Mouse (Mus musculus): ENCODE measurements around the gene Vamp9.
A peak's percentile ranks its signal among the peaks of the same experiment; 100 is the strongest.

Vamp9 gene

DNA sequence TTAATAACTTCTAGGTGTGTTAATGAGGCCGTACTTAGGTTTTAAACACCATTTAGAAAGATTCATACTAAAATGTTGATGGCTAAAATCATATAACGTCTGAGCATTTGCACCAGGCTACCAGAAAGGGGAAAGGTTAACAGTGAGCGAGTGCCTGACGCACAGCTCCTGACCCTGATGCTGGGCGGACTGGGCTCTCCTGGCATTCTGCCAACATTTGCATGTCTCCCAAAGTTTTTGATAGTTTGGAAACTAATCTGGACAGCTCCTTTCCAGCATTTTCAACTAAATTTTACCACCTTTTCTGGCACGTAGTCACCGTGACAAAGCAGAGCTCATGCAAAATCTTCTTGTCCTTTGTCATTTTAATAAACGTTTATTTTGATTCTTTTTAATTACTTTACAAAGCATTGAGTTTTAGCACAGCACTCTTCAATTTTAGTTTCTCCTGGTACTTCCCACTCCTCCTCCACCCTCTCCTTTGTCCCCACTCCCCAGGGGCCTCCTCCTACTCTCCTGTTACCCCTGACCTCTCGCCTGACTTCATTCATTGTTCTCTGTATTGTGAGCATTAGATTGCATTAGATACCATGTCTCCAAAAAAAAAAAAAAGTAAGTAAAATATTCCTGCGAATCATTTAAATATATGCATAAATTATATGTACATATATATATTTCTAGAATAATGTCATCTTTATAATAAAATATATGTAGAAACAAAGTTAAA, 35.9 kb downstream of the Vamp9 start:
- DNase-seq, result peak; percentile 20 to 29

DNA sequence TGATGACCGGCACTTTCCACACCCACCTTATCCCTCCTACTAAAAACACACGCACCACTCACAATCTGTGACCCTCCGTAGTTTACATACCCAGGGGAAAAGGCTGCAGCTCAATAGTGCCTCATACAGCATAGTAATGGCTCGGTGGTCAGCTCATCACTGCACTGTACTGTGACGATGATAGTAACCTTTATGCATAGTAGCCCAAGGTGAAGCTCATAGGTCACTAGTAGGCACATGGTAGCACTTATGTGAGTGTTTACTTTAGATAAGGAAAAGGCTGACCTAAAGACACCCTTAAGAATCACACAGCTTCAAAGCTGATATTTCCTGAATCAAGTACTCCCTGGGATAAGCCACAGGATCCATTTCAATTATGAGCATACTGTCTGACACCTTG, 46.5 kb downstream of the Vamp9 start:
- no peak for DNase-seq

DNA sequence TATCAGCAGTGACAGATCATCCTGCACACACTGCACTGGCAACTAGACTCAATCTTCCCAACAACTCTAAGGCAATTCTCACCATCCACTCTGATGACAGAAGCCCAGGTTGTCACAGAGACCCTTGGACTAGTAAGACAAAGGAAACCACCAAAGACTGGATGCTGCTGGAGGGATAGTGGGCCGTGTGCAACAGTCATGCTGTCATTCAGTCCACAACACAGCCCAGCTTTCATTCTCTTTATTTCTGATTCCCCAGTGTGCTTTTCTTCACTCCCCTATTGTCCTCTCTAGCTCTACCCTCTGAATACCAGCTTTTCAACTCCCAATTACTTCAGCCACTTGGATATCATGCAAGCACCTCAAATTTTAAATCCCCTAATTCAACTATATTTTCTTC, 47.8 kb downstream of the Vamp9 start:
- no peak for DNase-seq

DNA sequence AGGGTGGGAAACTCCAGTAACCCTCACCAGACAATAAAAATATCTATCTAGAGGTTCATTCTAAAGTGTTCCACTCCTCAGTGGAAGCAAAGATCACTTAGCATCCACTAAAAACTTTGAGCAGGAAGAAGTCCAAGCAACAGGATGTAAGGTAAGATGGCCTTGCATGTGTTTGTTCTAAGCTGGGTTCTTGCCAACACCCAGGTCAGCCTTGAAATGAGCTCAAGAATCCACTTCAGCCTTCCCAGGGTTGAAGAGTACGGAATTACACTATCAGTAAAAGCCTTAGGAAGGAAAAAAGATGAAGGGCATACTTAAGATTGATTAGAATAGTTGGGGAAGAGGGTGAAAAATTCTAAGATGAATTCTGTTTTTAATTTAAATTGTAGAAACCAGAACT, 52.6 kb downstream of the Vamp9 start:
- DNase-seq, result no peak

DNA sequence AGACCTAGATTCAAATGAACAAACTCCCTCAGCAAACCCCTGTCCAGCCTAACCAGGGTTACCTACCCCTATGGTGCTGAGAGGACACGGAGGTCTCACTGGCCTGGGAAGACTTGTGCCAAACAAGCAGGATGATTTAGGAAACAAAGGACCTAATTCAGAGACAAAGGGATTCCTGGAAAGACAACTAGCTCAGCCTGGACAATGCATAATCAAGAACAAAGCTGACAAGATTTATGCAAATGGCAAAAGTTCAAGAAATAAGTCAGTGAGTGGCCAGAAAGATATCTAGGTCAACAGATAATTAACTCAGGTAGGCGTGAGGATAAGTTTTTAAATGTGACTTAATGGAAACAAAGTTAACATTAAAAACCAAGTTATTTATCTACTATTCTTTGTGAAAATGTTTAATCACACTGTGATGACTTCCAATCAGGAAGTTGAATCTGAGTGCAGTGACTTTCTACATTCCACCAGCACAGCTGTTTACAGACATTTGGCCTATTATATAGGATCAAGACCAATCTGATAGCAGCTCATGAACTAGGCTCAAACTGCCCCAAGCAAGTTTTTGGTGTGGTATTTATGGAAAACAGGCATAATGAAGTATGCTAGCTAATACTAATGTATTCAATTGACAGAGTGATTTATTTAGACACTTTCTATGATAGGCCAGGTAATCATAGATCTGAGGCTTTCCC, 53.3 kb downstream of the Vamp9 start:
- DNase-seq, result no peak

DNA sequence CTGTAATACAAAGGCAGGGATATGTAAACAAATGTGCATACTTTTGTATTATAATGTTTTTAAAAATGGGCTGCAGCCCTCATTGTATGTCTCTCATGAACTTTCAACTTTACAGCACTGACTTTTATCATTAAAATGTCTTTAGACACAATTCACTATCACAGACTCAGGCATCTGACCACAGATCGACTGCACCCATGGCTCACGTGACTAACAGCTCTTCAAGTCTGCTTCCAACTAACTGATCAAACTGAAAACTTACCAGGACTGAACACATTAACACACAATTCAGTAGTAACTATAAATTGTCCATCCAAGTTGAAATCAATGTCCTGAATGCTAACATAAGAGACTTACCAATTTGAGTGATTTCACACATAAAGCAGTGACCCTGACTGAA, 53.9 kb downstream of the Vamp9 start:
- DNase-seq, result no peak

DNA sequence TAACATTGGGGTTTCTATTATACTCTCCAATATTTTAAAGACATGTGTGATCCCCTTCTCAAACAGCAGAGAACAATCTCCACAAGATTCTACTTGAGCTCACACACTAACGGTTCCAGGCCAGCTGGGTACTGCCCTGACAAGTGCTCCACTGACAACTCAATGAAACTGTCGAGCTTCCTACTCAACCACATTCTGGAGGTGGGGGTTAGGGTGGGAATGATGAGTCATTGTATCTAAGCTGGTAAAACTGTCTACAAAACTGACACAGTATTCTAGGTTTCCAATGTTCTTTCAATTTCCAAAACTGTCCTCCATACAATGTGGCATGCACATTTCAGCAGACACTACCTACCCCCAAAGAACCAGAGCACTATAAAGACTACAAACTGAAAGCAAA, 67.9 kb downstream of the Vamp9 start:
- DNase-seq, result no peak

DNA sequence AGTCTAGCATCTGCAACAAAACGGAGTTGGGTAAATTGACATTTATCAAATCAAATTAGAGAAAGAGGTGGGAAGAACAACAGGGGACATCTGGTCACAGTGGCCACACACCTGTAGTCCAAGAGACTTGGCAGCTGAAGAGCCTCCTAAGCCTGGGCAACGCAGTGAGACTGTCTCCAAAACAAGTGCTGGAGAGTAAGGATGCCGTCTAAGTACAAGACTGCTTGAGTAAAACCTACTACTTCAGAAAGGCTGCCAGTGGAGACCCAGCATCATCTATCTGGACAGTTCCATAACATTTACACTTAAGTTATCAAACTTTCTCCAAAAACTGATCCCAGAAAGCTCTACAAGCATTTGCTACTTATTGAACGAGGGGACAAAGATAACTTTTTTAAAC, 69.0 kb downstream of the Vamp9 start:
- DNase-seq, result peak; percentile 19 to 28

DNA sequence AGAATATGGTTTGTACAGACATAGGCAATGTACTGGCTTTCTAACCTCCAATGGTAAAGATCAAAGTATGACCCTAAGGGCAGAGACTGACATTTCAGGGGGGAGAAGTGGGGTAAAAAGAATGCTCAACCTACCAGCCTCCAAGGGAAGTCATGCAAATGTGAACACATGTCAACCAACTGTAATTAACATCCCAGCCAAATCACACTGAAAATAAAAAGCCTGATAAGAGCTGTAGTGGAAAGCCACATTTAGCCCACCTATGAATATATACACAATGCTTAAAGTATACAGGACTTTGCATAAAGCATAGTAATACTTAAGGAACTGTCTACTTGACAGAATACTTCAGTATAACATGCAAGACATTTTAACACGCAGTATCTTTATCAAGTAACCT, 69.7 kb downstream of the Vamp9 start:
- no peak for DNase-seq

DNA sequence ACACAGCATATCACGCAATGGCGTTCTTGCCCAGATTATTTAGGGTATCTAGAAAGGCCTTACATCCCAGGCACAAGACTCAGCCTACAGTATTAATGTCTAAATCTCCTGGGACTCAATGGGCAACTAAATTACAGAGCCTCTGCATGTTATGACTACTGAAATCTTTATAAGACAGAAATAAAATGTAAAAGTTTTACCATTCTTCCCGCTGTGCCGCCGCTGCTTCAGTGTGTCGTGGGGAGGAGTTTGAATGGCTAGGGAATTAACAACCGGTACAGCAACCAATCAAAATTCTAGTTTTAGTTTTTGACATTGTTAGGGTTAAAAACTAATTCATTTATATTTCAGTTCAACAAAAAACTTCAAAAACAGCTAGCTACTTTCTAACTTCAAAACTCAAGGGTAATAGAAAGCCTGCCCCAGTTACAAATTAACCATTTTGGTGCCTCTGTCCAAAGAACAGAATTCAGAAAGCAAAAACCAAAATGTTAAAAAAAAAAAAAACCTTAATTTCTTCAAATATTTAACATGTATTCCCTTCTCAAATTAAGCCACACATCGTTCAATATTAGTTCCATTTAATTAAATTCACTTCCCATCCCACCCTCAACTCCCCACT, 70.4 kb downstream of the Vamp9 start:
- DNase-seq, result no peak

DNA sequence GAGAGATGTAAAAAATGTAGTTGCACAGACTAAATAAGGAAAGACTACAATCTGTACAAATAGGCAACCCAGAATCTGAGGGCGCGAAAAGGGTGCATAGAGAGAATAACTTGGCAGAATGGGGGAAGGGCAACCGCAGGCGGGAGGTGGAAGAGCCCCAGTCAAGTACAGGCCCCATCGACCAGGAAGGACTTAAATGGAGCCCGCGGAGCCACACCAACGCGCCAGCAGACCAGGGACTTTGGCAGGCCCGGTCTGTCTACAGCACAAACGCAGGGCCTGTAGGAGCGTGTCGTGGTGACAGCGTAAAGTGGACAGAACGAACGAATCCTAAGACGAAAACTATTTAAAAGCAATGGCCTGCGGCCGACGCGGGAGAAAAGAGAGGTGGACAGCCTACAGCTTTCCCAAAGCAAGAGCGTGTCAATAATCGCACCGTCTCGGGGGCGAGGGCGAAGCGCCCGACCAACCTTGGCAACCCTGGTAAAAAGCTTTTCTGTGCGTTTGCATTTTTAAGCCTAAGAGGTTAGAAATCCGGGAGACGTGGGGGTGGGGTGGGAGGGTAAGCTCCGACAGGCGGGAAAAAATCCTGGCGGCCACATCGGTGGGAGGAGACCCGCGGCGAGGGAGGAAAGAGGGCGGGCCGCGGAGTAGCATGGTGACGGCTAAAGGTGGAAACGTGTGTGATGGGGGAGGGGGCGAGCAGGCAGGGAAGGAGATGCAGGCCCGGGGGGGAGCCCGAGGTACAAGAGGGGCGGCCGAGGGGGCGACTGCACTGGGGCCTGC, 71.7 kb downstream of the Vamp9 start:
- peak; percentile 90 to 92 for DNase-seq

DNA sequence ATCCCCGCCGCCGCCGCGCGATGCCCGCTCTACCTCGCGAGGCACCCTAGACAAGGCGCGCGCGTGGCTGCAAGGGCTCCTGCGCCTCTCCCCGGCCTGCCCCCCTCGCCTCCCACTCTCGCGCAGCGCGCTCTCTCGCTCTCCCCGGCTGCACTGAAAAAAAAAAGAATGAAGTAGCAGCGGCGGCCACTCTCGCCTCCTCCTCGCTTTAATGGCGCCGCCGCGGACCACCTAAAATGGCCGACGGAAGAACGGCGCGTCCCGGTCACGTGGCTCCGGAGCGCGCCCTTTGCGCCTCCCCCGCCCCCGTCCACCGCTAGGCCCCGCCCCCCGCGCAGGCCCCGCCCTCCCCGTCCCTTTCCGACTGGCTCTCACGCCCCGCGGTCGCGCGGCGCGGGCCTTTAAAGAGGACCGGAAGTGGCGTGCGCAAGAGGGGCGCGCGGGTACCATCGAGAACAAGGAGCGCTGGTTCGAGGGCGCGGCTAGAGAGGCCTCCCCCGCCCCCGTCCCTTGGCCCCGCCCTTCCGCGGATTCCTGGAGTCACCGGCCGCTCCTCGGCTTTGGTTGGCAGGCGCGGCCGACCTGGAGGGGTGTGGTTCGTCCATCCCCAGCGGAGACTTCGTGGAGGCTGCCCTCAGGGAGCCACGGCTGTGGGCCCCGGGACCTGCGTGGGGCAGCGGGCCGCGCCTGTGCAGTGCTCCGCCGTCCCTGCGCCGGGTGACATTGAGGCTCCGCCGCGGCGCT, 72.8 kb downstream of the Vamp9 start, which contains the start of the genes Hnrnpd and 4930524J08Rik:
TSS of gene Hnrnpd (minus strand) at position 240 of the 744 bp plus-strand sequence.
TSS of gene 4930524J08Rik (plus strand) at position 363 of the 744 bp plus-strand sequence.
- DNase-seq, result peak; percentile 97 to 98

DNA sequence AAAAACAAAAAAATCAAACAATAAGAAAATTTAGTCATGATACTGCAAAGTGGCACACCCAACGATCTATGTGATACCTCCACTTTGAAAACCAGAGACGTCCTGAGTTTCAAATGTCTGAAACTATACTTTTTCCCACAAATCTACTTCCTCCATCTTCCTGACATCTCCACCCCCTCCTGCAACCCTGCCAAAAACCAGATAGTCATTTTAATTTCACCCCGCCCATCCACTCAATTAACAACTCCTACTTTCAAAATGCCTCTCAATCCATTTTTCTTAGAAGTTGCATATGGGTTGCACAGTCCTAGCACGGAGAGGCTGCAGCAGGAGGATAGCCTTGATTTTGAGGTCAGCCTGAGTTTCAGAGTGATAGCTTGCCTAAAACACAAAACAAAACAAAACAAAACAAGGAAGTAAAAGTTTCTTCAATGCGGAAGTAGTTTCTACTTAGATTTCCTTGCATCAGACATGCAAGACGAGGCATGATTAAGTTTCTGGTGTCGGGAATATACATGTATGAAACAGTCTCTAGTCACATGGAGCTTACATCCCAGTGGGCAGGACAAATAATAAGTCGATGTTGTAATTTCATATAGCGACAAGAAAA, 77.5 kb downstream of the Vamp9 start:
- DNase-seq, result no peak

DNA sequence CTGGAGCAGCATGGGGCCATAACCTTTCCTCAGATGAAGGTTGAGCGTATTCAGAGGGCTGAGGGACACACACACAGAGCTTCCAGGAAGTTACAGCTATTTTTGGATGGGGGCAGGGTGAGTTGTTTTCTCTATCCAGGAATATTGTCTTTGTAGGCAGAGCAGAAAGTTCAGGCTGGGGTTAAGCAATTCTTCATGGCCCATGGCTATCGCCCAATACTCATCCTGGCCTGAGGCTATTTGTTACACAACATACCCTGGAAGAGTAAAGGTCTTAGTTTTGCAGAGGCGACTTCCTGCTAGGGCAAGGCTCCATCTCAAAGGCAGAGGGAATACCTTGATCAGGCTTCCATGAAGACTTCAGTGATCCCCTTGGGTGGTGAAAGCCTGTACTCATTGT, 88.1 kb downstream of the Vamp9 start:
- DNase-seq, result no peak

DNA sequence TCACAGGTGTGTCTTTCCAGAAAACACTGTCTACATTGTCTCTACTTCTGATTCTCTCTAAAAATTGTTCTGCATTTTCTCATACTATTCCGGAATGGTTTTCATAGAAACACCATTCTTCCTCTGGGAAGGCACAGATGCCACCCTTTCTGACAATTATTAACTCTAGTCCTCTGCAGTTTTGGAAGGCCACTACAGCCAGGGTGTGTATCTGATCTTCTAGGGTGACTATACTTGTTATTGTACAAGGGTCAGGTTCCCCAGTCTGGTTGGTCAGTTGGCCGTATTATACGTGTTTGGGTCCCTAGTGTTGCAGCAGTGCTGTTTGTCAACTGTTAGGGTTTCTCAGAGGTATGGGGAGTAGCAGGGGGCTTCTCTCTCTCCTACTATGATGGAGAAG, 88.6 kb downstream of the Vamp9 start:
- no peak for DNase-seq

DNA sequence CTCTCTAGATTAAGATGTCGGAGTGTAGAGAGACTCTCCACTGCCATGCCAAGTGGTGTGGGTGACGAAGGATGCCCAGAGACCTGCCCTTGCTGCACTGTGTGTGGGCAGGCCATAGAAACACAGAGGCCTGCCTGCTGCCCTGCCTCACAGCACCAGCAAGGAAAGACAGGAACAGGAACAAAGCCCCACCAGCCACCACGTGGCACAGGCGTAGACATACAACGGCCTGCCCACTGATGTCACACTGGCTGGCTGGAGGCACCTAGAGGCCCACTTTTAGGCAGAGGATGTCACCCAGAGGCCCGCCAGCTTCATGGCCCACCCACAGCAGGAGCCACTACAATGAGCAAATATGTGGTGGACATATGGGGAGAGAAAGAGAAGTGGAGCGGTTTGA, 94.0 kb downstream of the Vamp9 start:
- no peak for DNase-seq

DNA sequence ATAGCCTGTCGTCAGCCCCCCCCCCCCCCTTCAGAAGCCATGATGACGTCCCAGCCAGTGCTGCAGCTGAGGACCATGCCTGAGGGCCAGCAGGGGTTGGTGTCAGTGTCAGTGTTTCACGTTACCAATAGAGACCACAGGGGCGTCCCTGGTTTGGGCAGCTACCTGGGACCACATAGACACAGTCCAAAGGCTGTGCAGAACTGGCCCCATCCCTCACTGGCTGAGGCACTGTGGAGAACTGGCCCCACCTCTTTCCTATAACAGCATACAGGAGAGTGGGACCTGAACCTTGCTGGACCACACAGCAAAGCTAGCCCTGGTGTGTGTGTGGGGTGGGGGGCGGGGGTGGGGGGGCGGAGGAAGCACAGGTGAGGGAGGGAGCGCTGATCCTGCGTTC, 94.4 kb downstream of the Vamp9 start:
- no peak for DNase-seq
